Mouse (Mus musculus) liver, embryonic 12.5 days (tissue): ENCODE data around the gene Cnot6. TPM values are rescaled to one million over a fixed set of nuclear protein-coding genes. Genes with fewer than 3 reads are reported as not detected.

Experiments used
- ATAC-seq: fragments of 200-750 bp; cut with Nextera tagmentation; 2 replicates; pipeline ENCODE4 v1.8.0; 2017; ENCODE audit warnings: moderate number of reproducible peaks, mild to moderate bottlenecking, moderate library complexity
- H3K27ac ChIP-seq: fragments of 300-500 bp; sonication (generic); 2 replicates; pipeline ENCODE4 v1.5.1; 2016; ENCODE audit warnings: mild to moderate bottlenecking
- H3K27me3 ChIP-seq: fragments of 300-500 bp; sonication (generic); replicated peaks from 2 replicates; pipeline ENCODE4 v1.6.1; 2016; ENCODE audit warnings: mild to moderate bottlenecking, moderate library complexity
- H3K36me3 ChIP-seq: fragments of 300-500 bp; sonication (generic); 2 replicates; pipeline ENCODE4 v1.6.1; 2016; ENCODE audit warnings: mild to moderate bottlenecking, moderate library complexity
- H3K4me1 ChIP-seq: fragments of 300-500 bp; sonication (generic); 2 replicates; pipeline ENCODE4 v1.6.1; 2016
- H3K4me2 ChIP-seq: fragments of 300-500 bp; sonication (generic); 2 replicates; pipeline ENCODE4 v1.6.1; 2016; ENCODE audit warnings: mild to moderate bottlenecking, moderate library complexity
- H3K4me3 ChIP-seq: fragments of 300-500 bp; sonication (generic); 2 replicates; pipeline ENCODE4 v1.5.1; 2016; ENCODE audit warnings: mild to moderate bottlenecking, moderate library complexity
- H3K9ac ChIP-seq: fragments of 300-500 bp; sonication (generic); 2 replicates; pipeline ENCODE4 v1.6.1; 2016; ENCODE audit warnings: mild to moderate bottlenecking, moderate library complexity
- H3K9me3 ChIP-seq: fragments of 300-500 bp; sonication (generic); replicated peaks from 2 replicates; pipeline ENCODE4 v1.6.1; 2016; ENCODE audit warnings: mild to moderate bottlenecking, moderate library complexity
- WGBS: fragments of 180-500 bp; shearing (Covaris S2); methylation state at CpG from one replicate; pipeline ENCODE4 v1.1.7; 2016; ENCODE audit not compliant: insufficient replicate concordance; 5-methylcytosine and 5-hydroxymethylcytosine counted together
- polyA plus RNA-seq: library from polyadenylated mRNA; unstranded; fragments of >200 nt; fragmentation: Nextera tagmentation; extraction: Ambion mirVana; gene quantifications from 2 replicates; pipeline ENCODE4 v1.2.1, GENCODE M21; 2016

Gene Cnot6
- polyA plus RNA-seq, 1 experiment from 2014 or later, result 40.2 TPM

- Histone ChIP-seq H3K36me3 (peaks cover 26% of the 10 kb centered on the region), H3K4me2 (no peak overlapping the region), H3K27me3 (peaks cover 5% of the 10 kb centered on the region; the same call in 1 of the 2 replicates), H3K4me1 (peaks cover 18% of the 10 kb centered on the region), H3K9me3 (no peaks in the 10 kb centered on the region), H3K4me3 (no peak overlapping the region), H3K9ac (no peak overlapping the region), H3K27ac (no peak overlapping the region)
- 57% methylated on average over 4 of the region's 4 CpGs for WGBS
- no peak for ATAC-seq
Measured at GRCm38 (mm10) chr11:49665462-49665861, 47.1 kb downstream of the Cnot6 start.

GRCm38 (mm10) chr11:49664262-49665140 lies 48.0 kb downstream of the Cnot6 start:
- Histone ChIP-seq H3K4me2 (no peak overlapping the region), H3K36me3 (peaks cover 17% of the 10 kb centered on the region), H3K4me1 (peaks cover 18% of the 10 kb centered on the region), H3K9ac (no peak overlapping the region), H3K9me3 (no peaks in the 10 kb centered on the region), H3K4me3 (no peak overlapping the region), H3K27me3 (peaks cover 5% of the 10 kb centered on the region; the same call in 1 of the 2 replicates), H3K27ac (no peak overlapping the region)
- 0 out of 2 replicates have a peak, but pooled peaks have one; percentile 20 for ATAC-seq
- WGBS, result 59% methylated on average over 12 of the region's 12 CpGs

GRCm38 (mm10) chr11:49663310-49663709 lies 49.2 kb downstream of the Cnot6 start, which contains the start of gene Scgb3a1:
Scgb3a1 (plus strand) TSS chr11:49663610.
- 48% methylated on average over 5 of the region's 5 CpGs for WGBS
- no peak within 1 kb of the TSS for H3K4me2 ChIP-seq
- H3K27me3 ChIP-seq, result peaks cover 5% of the 10 kb centered on the region; the same call in 1 of the 2 replicates
- H3K9me3 ChIP-seq, result no peaks in the 10 kb centered on the region
- peaks cover 5% of the 10 kb centered on the region for H3K36me3 ChIP-seq
- no peak within 1 kb of the TSS for H3K27ac ChIP-seq
- no peak for ATAC-seq
- no peak within 1 kb of the TSS for H3K9ac ChIP-seq
- H3K4me3 ChIP-seq, result no peak within 1 kb of the TSS
- H3K4me1 ChIP-seq, result peaks cover 30% of the 10 kb centered on the region

- Histone ChIP-seq H3K27ac (no peak overlapping the region), H3K4me1 (peaks cover 35% of the 10 kb centered on the region), H3K9me3 (no peaks in the 10 kb centered on the region), H3K27me3 (peaks cover 5% of the 10 kb centered on the region; the same call in 1 of the 2 replicates), H3K36me3 (no peaks in the 10 kb centered on the region), H3K4me3 (no peak overlapping the region), H3K9ac (no peak overlapping the region), H3K4me2 (no peak overlapping the region)
- no peak for ATAC-seq
- WGBS, result 38% methylated on average over 15 of the region's 15 CpGs
Measured at GRCm38 (mm10) chr11:49662292-49662780, 50.2 kb downstream of the Cnot6 start.

GRCm38 (mm10) chr11:49659470-49659799 lies 53.1 kb downstream of the Cnot6 start:
- Histone ChIP-seq H3K4me1 (peaks cover 23% of the 10 kb centered on the region), H3K4me2 (no peak overlapping the region), H3K9me3 (no peaks in the 10 kb centered on the region), H3K27me3 (peaks cover 5% of the 10 kb centered on the region; the same call in 1 of the 2 replicates), H3K36me3 (no peaks in the 10 kb centered on the region), H3K4me3 (no peak overlapping the region), H3K27ac (no peak overlapping the region), H3K9ac (no peak overlapping the region)
- WGBS, result 62% methylated on average over 7 of the region's 7 CpGs
- no peak for ATAC-seq

GRCm38 (mm10) chr11:49658791-49659469 lies 53.6 kb downstream of the Cnot6 start:
- H3K27ac ChIP-seq, result peak overlapping the region; percentile 50; the same call in 1 of the 2 replicates
- H3K9me3 ChIP-seq, result no peaks in the 10 kb centered on the region
- no peak for ATAC-seq
- no peak overlapping the region for H3K9ac ChIP-seq
- no peak overlapping the region for H3K4me3 ChIP-seq
- WGBS, result 29% methylated on average over 10 of the region's 10 CpGs
- no peak overlapping the region for H3K4me2 ChIP-seq
- peaks cover 23% of the 10 kb centered on the region for H3K4me1 ChIP-seq
- peaks cover 5% of the 10 kb centered on the region; the same call in 1 of the 2 replicates for H3K27me3 ChIP-seq
- no peaks in the 10 kb centered on the region for H3K36me3 ChIP-seq

GRCm38 (mm10) chr11:49658065-49658464 lies 54.5 kb downstream of the Cnot6 start:
- Histone ChIP-seq H3K4me1 (peaks cover 23% of the 10 kb centered on the region), H3K4me3 (no peak overlapping the region), H3K27me3 (peaks cover 5% of the 10 kb centered on the region; the same call in 1 of the 2 replicates), H3K4me2 (no peak overlapping the region), H3K27ac (no peak overlapping the region), H3K9me3 (no peaks in the 10 kb centered on the region), H3K36me3 (no peaks in the 10 kb centered on the region), H3K9ac (no peak overlapping the region)
- WGBS, result 58% methylated on average over 4 of the region's 4 CpGs
- ATAC-seq, result no peak

- no peak overlapping the region for H3K9ac ChIP-seq
- H3K27me3 ChIP-seq, result no peaks in the 10 kb centered on the region
- H3K4me3 ChIP-seq, result no peak overlapping the region
- H3K4me2 ChIP-seq, result no peak overlapping the region
- no peak overlapping the region for H3K27ac ChIP-seq
- H3K4me1 ChIP-seq, result peaks cover 48% of the 10 kb centered on the region
- no peaks in the 10 kb centered on the region for H3K9me3 ChIP-seq
- no peak for ATAC-seq
- no peaks in the 10 kb centered on the region for H3K36me3 ChIP-seq
Measured at GRCm38 (mm10) chr11:49655501-49655900, 57.0 kb downstream of the Cnot6 start.

- Histone ChIP-seq H3K4me1 (peaks cover 56% of the 10 kb centered on the region), H3K4me3 (no peak overlapping the region), H3K4me2 (no peak overlapping the region), H3K27me3 (no peaks in the 10 kb centered on the region), H3K27ac (no peak overlapping the region), H3K9ac (no peak overlapping the region), H3K9me3 (no peaks in the 10 kb centered on the region), H3K36me3 (no peaks in the 10 kb centered on the region)
- WGBS, result 77% methylated on average over 5 of the region's 5 CpGs
- ATAC-seq, result no peak
Measured at GRCm38 (mm10) chr11:49654651-49655050, 57.9 kb downstream of the Cnot6 start.

- H3K27me3 ChIP-seq, result no peaks in the 10 kb centered on the region
- H3K4me2 ChIP-seq, result peak overlapping the region; percentile 58
- 0 out of 2 replicates have a peak overlapping the region, but pooled peaks have one; percentile 38 for H3K27ac ChIP-seq
- H3K4me1 ChIP-seq, result peaks cover 43% of the 10 kb centered on the region
- WGBS, result 37% methylated on average over 11 of the region's 11 CpGs
- H3K4me3 ChIP-seq, result peak overlapping the region; percentile 8; the same call in 1 of the 2 replicates
- 0 out of 2 replicates have a peak, but pooled peaks have one; percentile 11 for ATAC-seq
- H3K9me3 ChIP-seq, result no peaks in the 10 kb centered on the region
- peak overlapping the region; percentile 24; the same call in 1 of the 2 replicates for H3K9ac ChIP-seq
- H3K36me3 ChIP-seq, result no peaks in the 10 kb centered on the region
Measured at GRCm38 (mm10) chr11:49653079-49653408, 59.5 kb downstream of the Cnot6 start.

- Histone ChIP-seq H3K36me3 (no peaks in the 10 kb centered on the region), H3K9me3 (no peaks in the 10 kb centered on the region), H3K27ac (peak overlapping the region; percentile 90), H3K9ac (peak overlapping the region; percentile 24; the same call in 1 of the 2 replicates), H3K4me3 (peak overlapping the region; percentile 8; the same call in 1 of the 2 replicates), H3K27me3 (no peaks in the 10 kb centered on the region), H3K4me2 (peak overlapping the region; percentile 58), H3K4me1 (peaks cover 40% of the 10 kb centered on the region)
- WGBS, result 20% methylated on average over 19 of the region's 19 CpGs
- peak; percentile 39; the same call in 1 of the 2 replicates for ATAC-seq
Measured at GRCm38 (mm10) chr11:49652401-49653078, 60.0 kb downstream of the Cnot6 start.
